Mouse (Mus musculus): ENCODE measurements around the gene Sorcs2. TPM values are rescaled to one million over a fixed set of nuclear protein-coding genes. Genes with fewer than 3 reads are reported as not detected.

Sorcs2 gene
- polyA plus RNA-seq, 1 experiment from 2014 or later, result 7.8 TPM

GRCm38 (mm10) chr5:36228405-36229370 lies 169.3 kb downstream of the Sorcs2 start:
- Histone ChIP-seq H3K4me2 (ENCODE audit: low read depth, low read length, severe bottlenecking) (no peak overlapping the region), H3K27ac (ENCODE audit: low read depth, low read length) (peak overlapping the region; percentile 59; the same call in 1 of the 2 replicates), H3K27me3 (ENCODE audit: control insufficient read depth, insufficient read depth, low read length) (no peaks in the 10 kb centered on the region), H3K4me1 (replicated peaks; ENCODE audit: control insufficient read depth, insufficient read depth, low read length) (peaks cover 15% of the 10 kb centered on the region), H3K9ac (ENCODE audit: low read length) (peak overlapping the region; percentile 23; the same call in 1 of the 2 replicates), H3K4me3 (ENCODE audit: low read depth, low read length) (no peak overlapping the region), H3K36me3 (ENCODE audit: control insufficient read depth, insufficient read depth, low read length) (no peaks in the 10 kb centered on the region), H3K9me3 (ENCODE audit: control insufficient read depth, low read length) (no peaks in the 10 kb centered on the region)
- ATAC-seq (replicated peaks; ENCODE audit: low FRiP score), result peak; percentile 85
- WGBS, result 36% methylated on average over 23 of the region's 23 CpGs
- peak; percentile 63 for DNase-seq (ENCODE audit: low spot score)

GRCm38 (mm10) chr5:36226296-36226695 lies 171.6 kb downstream of the Sorcs2 start:
- peaks cover 15% of the 10 kb centered on the region for H3K4me1 ChIP-seq (replicated peaks; ENCODE audit: control insufficient read depth, insufficient read depth, low read length)
- H3K9me3 ChIP-seq (ENCODE audit: control insufficient read depth, low read length), result no peaks in the 10 kb centered on the region
- H3K27me3 ChIP-seq (ENCODE audit: control insufficient read depth, insufficient read depth, low read length), result no peaks in the 10 kb centered on the region
- WGBS, result 74% methylated on average over 11 of the region's 11 CpGs
- H3K9ac ChIP-seq (ENCODE audit: low read length), result no peak overlapping the region
- H3K36me3 ChIP-seq (ENCODE audit: control insufficient read depth, insufficient read depth, low read length), result no peaks in the 10 kb centered on the region
- no peak overlapping the region for H3K4me3 ChIP-seq (ENCODE audit: low read depth, low read length)
- no peak overlapping the region for H3K27ac ChIP-seq (ENCODE audit: low read depth, low read length)
- ATAC-seq (replicated peaks; ENCODE audit: low FRiP score) (no peak), DNase-seq (ENCODE audit: low spot score) (no peak)
- no peak overlapping the region for H3K4me2 ChIP-seq (ENCODE audit: low read depth, low read length, severe bottlenecking)

GRCm38 (mm10) chr5:36225855-36226254 lies 172.1 kb downstream of the Sorcs2 start:
- DNase-seq (ENCODE audit: low spot score), result no peak
- peaks cover 18% of the 10 kb centered on the region for H3K4me1 ChIP-seq (replicated peaks; ENCODE audit: control insufficient read depth, insufficient read depth, low read length)
- H3K27me3 ChIP-seq (ENCODE audit: control insufficient read depth, insufficient read depth, low read length), result no peaks in the 10 kb centered on the region
- no peak overlapping the region for H3K4me2 ChIP-seq (ENCODE audit: low read depth, low read length, severe bottlenecking)
- H3K27ac ChIP-seq (ENCODE audit: low read depth, low read length), result no peak overlapping the region
- no peaks in the 10 kb centered on the region for H3K36me3 ChIP-seq (ENCODE audit: control insufficient read depth, insufficient read depth, low read length)
- no peak for ATAC-seq (replicated peaks; ENCODE audit: low FRiP score)
- no peak overlapping the region for H3K4me3 ChIP-seq (ENCODE audit: low read depth, low read length)
- 81% methylated on average over 7 of the region's 7 CpGs for WGBS
- no peak overlapping the region for H3K9ac ChIP-seq (ENCODE audit: low read length)
- no peaks in the 10 kb centered on the region for H3K9me3 ChIP-seq (ENCODE audit: control insufficient read depth, low read length)

- WGBS, result 57% methylated on average over 6 of the region's 6 CpGs
- Histone ChIP-seq H3K27ac (ENCODE audit: low read depth, low read length) (no peak overlapping the region), H3K4me2 (ENCODE audit: low read depth, low read length, severe bottlenecking) (no peak overlapping the region), H3K4me1 (replicated peaks; ENCODE audit: control insufficient read depth, insufficient read depth, low read length) (peaks cover 15% of the 10 kb centered on the region), H3K27me3 (ENCODE audit: control insufficient read depth, insufficient read depth, low read length) (no peaks in the 10 kb centered on the region), H3K9ac (ENCODE audit: low read length) (no peak overlapping the region), H3K9me3 (ENCODE audit: control insufficient read depth, low read length) (no peaks in the 10 kb centered on the region), H3K36me3 (ENCODE audit: control insufficient read depth, insufficient read depth, low read length) (no peaks in the 10 kb centered on the region), H3K4me3 (ENCODE audit: low read depth, low read length) (no peak overlapping the region)
- DNase-seq (ENCODE audit: low spot score), result peak; percentile 80
- no peak for ATAC-seq (replicated peaks; ENCODE audit: low FRiP score)
Observed at GRCm38 (mm10) chr5:36223787-36224186, 174.2 kb downstream of the Sorcs2 start.

- ATAC-seq (replicated peaks; ENCODE audit: low FRiP score), result no peak
- WGBS, result 59% methylated on average over 6 of the region's 6 CpGs
- H3K27me3 ChIP-seq (ENCODE audit: control insufficient read depth, insufficient read depth, low read length), result no peaks in the 10 kb centered on the region
Observed at GRCm38 (mm10) chr5:36220626-36221025, 177.3 kb downstream of the Sorcs2 start.

GRCm38 (mm10) chr5:36220105-36220504 lies 177.8 kb downstream of the Sorcs2 start:
- H3K4me1 ChIP-seq (replicated peaks; ENCODE audit: control insufficient read depth, insufficient read depth, low read length), result 0 out of 2 replicates have a peak, but pooled peaks cover 4% of the 10 kb centered on the region
- ATAC-seq (replicated peaks; ENCODE audit: low FRiP score) (no peak), DNase-seq (ENCODE audit: low spot score) (no peak)
- WGBS, result 82% methylated on average over 4 of the region's 4 CpGs
- no peak overlapping the region for H3K4me2 ChIP-seq (ENCODE audit: low read depth, low read length, severe bottlenecking)
- no peaks in the 10 kb centered on the region for H3K36me3 ChIP-seq (ENCODE audit: control insufficient read depth, insufficient read depth, low read length)
- H3K4me3 ChIP-seq (ENCODE audit: low read depth, low read length), result no peak overlapping the region
- no peak overlapping the region for H3K9ac ChIP-seq (ENCODE audit: low read length)
- no peaks in the 10 kb centered on the region for H3K27me3 ChIP-seq (ENCODE audit: control insufficient read depth, insufficient read depth, low read length)
- no peaks in the 10 kb centered on the region; the same call in 1 of the 2 replicates for H3K9me3 ChIP-seq (ENCODE audit: control insufficient read depth, low read length)
- no peak overlapping the region for H3K27ac ChIP-seq (ENCODE audit: low read depth, low read length)

More at GRCm38 (mm10) chr5:36220626-36221025, 177.3 kb downstream of the Sorcs2 start:
- H3K4me2 ChIP-seq (ENCODE audit: low read depth, low read length, severe bottlenecking), result no peak overlapping the region
- H3K27ac ChIP-seq (ENCODE audit: low read depth, low read length), result no peak overlapping the region
- 0 out of 2 replicates have a peak, but pooled peaks cover 4% of the 10 kb centered on the region for H3K4me1 ChIP-seq (replicated peaks; ENCODE audit: control insufficient read depth, insufficient read depth, low read length)
- DNase-seq (ENCODE audit: low spot score), result no peak
- no peaks in the 10 kb centered on the region for H3K36me3 ChIP-seq (ENCODE audit: control insufficient read depth, insufficient read depth, low read length)
- no peak overlapping the region for H3K9ac ChIP-seq (ENCODE audit: low read length)
- no peaks in the 10 kb centered on the region; the same call in 1 of the 2 replicates for H3K9me3 ChIP-seq (ENCODE audit: control insufficient read depth, low read length)
- H3K4me3 ChIP-seq (ENCODE audit: low read depth, low read length), result no peak overlapping the region

- no peak for DNase-seq (ENCODE audit: low spot score)
- no peak for ATAC-seq (replicated peaks; ENCODE audit: low FRiP score)
- H3K4me2 ChIP-seq (ENCODE audit: low read depth, low read length, severe bottlenecking), result no peak overlapping the region
- peaks cover 4% of the 10 kb centered on the region; the same call in 1 of the 2 replicates for H3K9me3 ChIP-seq (ENCODE audit: control insufficient read depth, low read length)
- 92% methylated on average over 10 of the region's 10 CpGs for WGBS
- no peaks in the 10 kb centered on the region for H3K27me3 ChIP-seq (ENCODE audit: control insufficient read depth, insufficient read depth, low read length)
- H3K4me3 ChIP-seq (ENCODE audit: low read depth, low read length), result no peak overlapping the region
- no peak overlapping the region for H3K27ac ChIP-seq (ENCODE audit: low read depth, low read length)
- no peak overlapping the region for H3K9ac ChIP-seq (ENCODE audit: low read length)
- H3K4me1 ChIP-seq (replicated peaks; ENCODE audit: control insufficient read depth, insufficient read depth, low read length), result no peaks in the 10 kb centered on the region
- H3K36me3 ChIP-seq (ENCODE audit: control insufficient read depth, insufficient read depth, low read length), result no peaks in the 10 kb centered on the region
Observed at GRCm38 (mm10) chr5:36213310-36213709, 184.6 kb downstream of the Sorcs2 start.

GRCm38 (mm10) chr5:36208803-36209202 lies 189.1 kb downstream of the Sorcs2 start:
- Histone ChIP-seq H3K4me1 (replicated peaks; ENCODE audit: control insufficient read depth, insufficient read depth, low read length) (no peaks in the 10 kb centered on the region), H3K4me3 (ENCODE audit: low read depth, low read length) (no peak overlapping the region), H3K4me2 (ENCODE audit: low read depth, low read length, severe bottlenecking) (no peak overlapping the region), H3K9ac (ENCODE audit: low read length) (no peak overlapping the region), H3K36me3 (ENCODE audit: control insufficient read depth, insufficient read depth, low read length) (no peaks in the 10 kb centered on the region), H3K27ac (ENCODE audit: low read depth, low read length) (no peak overlapping the region), H3K9me3 (ENCODE audit: control insufficient read depth, low read length) (no peaks in the 10 kb centered on the region), H3K27me3 (ENCODE audit: control insufficient read depth, insufficient read depth, low read length) (no peaks in the 10 kb centered on the region)
- no peak for ATAC-seq (replicated peaks; ENCODE audit: low FRiP score)
- DNase-seq (ENCODE audit: low spot score), result no peak
- WGBS, result 87% methylated on average over 3 of the region's 3 CpGs

Measured in forebrain, embryonic 11.5 days (tissue).